Mouse (Mus musculus) liver, postnatal 0 days (tissue): ENCODE measurements at regions not wholly inside any gene's neighbourhood (a gene's known extent, or its start where the extent isn't known, plus 50 kb on each side); places are given as distances from the start of the nearest gene placed in this dataset.

Experiments used
- ATAC-seq: fragments of 200-750 bp; cut with Nextera tagmentation; 2 replicates; pipeline ENCODE4 v1.8.0; 2017; ENCODE audit warnings: mild to moderate bottlenecking, moderate library complexity
- DNase-seq: peaks from one replicate; pipeline ENCODE4 v3.0.0-alpha.2; 2016
- H3K27ac ChIP-seq: fragments of 300-500 bp; sonication (generic); 2 replicates; pipeline ENCODE4 v1.5.1; 2014; ENCODE audit warnings: antibody characterized with exemption, moderate library complexity, mild to moderate bottlenecking, low read depth
- H3K27me3 ChIP-seq: fragments of 300-500 bp; sonication (generic); 2 replicates; pipeline ENCODE4 v1.6.1; 2014; ENCODE audit warnings: low read length, control low read depth, mixed read lengths; ENCODE audit not compliant: insufficient read depth
- H3K36me3 ChIP-seq: fragments of 300-500 bp; sonication (generic); replicated peaks from 2 replicates; pipeline ENCODE4 v1.6.1; 2014; ENCODE audit warnings: mild to moderate bottlenecking, control low read depth, low read length, moderate library complexity, mixed read lengths; ENCODE audit not compliant: insufficient read depth
- H3K4me1 ChIP-seq: fragments of 300-500 bp; sonication (generic); 2 replicates; pipeline ENCODE4 v1.6.1; 2014; ENCODE audit warnings: antibody characterized with exemption, mild to moderate bottlenecking, control low read depth; ENCODE audit not compliant: insufficient read depth
- H3K4me2 ChIP-seq: fragments of 300-500 bp; sonication (generic); 2 replicates; pipeline ENCODE4 v1.6.1; 2014; ENCODE audit warnings: low read depth, mild to moderate bottlenecking, low read length, moderate library complexity, mixed read lengths
- H3K4me3 ChIP-seq: fragments of 300-500 bp; sonication (generic); 2 replicates; pipeline ENCODE4 v1.5.1; 2014; ENCODE audit warnings: low read depth, low read length
- H3K9ac ChIP-seq: fragments of 300-500 bp; sonication (generic); replicated peaks from 2 replicates; pipeline ENCODE4 v1.6.1; 2014; ENCODE audit warnings: mild to moderate bottlenecking, moderate library complexity
- H3K9me3 ChIP-seq: fragments of 300-500 bp; sonication (generic); 2 replicates; pipeline ENCODE4 v1.6.1; 2016; ENCODE audit warnings: mild to moderate bottlenecking, control low read depth, low read length, mixed read lengths
- CTCF ChIP-seq: sonication (generic); IDR thresholded peaks from 2 replicates; pipeline ENCODE4 v1.5.1; 2016; ENCODE audit warnings: antibody characterized with exemption, low read depth
- EP300 ChIP-seq: IDR thresholded peaks from 2 replicates; pipeline ENCODE4 v1.6.1; 2016; ENCODE audit warnings: antibody characterized with exemption, low read depth, mild to moderate bottlenecking
- WGBS: fragments of 180-500 bp; shearing (Covaris S2); extraction: QIAGEN DNeasy Blood & Tissue Kit; methylation state at CpG from one replicate; pipeline ENCODE4 v1.1.7; 2014; ENCODE audit not compliant: insufficient replicate concordance; 5-methylcytosine and 5-hydroxymethylcytosine counted together

DNA sequence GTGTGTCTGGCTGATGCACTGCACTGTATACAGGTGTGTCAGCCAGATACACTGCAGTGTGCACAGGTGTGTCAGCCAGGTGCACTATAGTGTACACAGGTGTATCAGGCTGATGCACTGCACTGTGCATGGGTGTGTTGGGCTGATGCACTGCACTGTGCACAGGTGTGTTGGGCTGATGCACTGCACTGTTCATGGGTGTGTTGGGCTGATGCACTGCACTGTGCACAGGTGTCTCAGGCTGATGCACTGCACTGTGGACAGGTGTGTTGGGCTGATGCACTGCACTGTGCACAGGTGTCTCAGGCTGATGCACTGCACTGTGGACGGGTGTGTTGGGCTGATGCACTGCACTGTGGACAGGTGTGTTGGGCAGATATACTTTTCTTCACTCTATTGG, 181.2 kb downstream of the 1810013L24Rik start:
- ATAC-seq (no peak), DNase-seq (no peak)
- H3K9ac ChIP-seq, result no peak overlapping the region
- TF ChIP-seq EP300 (no peak), CTCF (no peak)
- no peaks in the 10 kb centered on the region for H3K4me1 ChIP-seq
- H3K27me3 ChIP-seq, result no peaks in the 10 kb centered on the region
- no peak overlapping the region for H3K4me2 ChIP-seq
- no peak overlapping the region for H3K27ac ChIP-seq
- H3K4me3 ChIP-seq, result no peak overlapping the region
- no peaks in the 10 kb centered on the region for H3K9me3 ChIP-seq
- 47% methylated on average over 1 of the region's 1 CpGs for WGBS
- no peaks in the 10 kb centered on the region for H3K36me3 ChIP-seq

- Histone ChIP-seq H3K4me1 (no peaks in the 10 kb centered on the region), H3K27ac (no peak overlapping the region), H3K4me2 (no peak overlapping the region), H3K36me3 (no peaks in the 10 kb centered on the region), H3K9me3 (no peaks in the 10 kb centered on the region), H3K27me3 (no peaks in the 10 kb centered on the region), H3K9ac (no peak overlapping the region), H3K4me3 (no peak overlapping the region)
- TF ChIP-seq CTCF (no peak), EP300 (no peak)
- WGBS, result 59% methylated on average over 4 of the region's 4 CpGs
- no peak for ATAC-seq
- no peak for DNase-seq
These were observed 181.8 kb downstream of the 1810013L24Rik start for GRCm38 (mm10) chr16:9011691-9012090.

- H3K9me3 ChIP-seq, result no peaks in the 10 kb centered on the region
- no peak for TF ChIP-seq EP300
- TF ChIP-seq CTCF, result no peak
- no peak overlapping the region for H3K4me3 ChIP-seq
- no peaks in the 10 kb centered on the region for H3K27me3 ChIP-seq
- 75% methylated on average over 13 of the region's 13 CpGs for WGBS
- no peak overlapping the region for H3K27ac ChIP-seq
- no peaks in the 10 kb centered on the region for H3K4me1 ChIP-seq
- DNase-seq (no peak), ATAC-seq (no peak)
- no peak overlapping the region for H3K9ac ChIP-seq
- no peaks in the 10 kb centered on the region for H3K36me3 ChIP-seq
- H3K4me2 ChIP-seq, result no peak overlapping the region
These were observed 186.3 kb downstream of the 1810013L24Rik start for GRCm38 (mm10) chr16:9016040-9016761.

GRCm38 (mm10) chr16:9016762-9017086, 186.8 kb downstream of the 1810013L24Rik start:
- H3K4me1 ChIP-seq, result no peaks in the 10 kb centered on the region
- H3K4me2 ChIP-seq, result no peak overlapping the region
- 82% methylated on average over 7 of the region's 7 CpGs for whole genome bisulfite sequencing
- DNase-seq, result no peak
- no peak overlapping the region for H3K9ac ChIP-seq
- no peak overlapping the region for H3K27ac ChIP-seq
- no peaks in the 10 kb centered on the region for H3K27me3 ChIP-seq
- no peaks in the 10 kb centered on the region for H3K36me3 ChIP-seq
- H3K9me3 ChIP-seq, result no peaks in the 10 kb centered on the region
- H3K4me3 ChIP-seq, result no peak overlapping the region
- no peak for TF ChIP-seq CTCF
- no peak for TF ChIP-seq EP300
- no peak for ATAC-seq

DNA sequence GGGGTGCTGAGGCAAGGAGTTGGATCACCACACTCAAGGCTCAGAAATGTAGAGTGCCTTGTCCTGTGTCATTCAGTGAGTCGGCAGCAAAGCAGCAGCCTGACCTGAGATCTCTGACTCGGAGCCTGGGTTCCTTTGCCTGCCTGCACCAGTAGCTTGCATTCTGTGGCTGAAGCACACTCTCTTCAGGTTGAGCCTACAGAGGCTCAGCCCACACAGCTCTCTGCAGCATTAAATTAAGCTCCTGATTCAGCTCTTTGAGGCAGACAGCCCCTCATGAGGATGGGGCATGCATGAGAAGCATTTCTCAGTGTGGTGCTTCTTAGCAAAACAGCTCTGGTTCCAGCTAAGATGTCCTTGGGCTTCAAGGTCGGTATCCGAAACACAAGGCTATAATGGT, 200.8 kb downstream of the 1810013L24Rik start:
- H3K27me3 ChIP-seq, result no peaks in the 10 kb centered on the region
- no peak overlapping the region for H3K27ac ChIP-seq
- no peak overlapping the region for H3K4me2 ChIP-seq
- no peak for DNase-seq
- H3K36me3 ChIP-seq, result no peaks in the 10 kb centered on the region
- H3K4me1 ChIP-seq, result no peaks in the 10 kb centered on the region
- ATAC-seq, result no peak
- 68% methylated on average over 4 of the region's 4 CpGs for WGBS
- no peak overlapping the region for H3K4me3 ChIP-seq
- no peak overlapping the region for H3K9ac ChIP-seq
- no peak for TF ChIP-seq EP300
- TF ChIP-seq CTCF, result no peak
- no peaks in the 10 kb centered on the region for H3K9me3 ChIP-seq

DNA sequence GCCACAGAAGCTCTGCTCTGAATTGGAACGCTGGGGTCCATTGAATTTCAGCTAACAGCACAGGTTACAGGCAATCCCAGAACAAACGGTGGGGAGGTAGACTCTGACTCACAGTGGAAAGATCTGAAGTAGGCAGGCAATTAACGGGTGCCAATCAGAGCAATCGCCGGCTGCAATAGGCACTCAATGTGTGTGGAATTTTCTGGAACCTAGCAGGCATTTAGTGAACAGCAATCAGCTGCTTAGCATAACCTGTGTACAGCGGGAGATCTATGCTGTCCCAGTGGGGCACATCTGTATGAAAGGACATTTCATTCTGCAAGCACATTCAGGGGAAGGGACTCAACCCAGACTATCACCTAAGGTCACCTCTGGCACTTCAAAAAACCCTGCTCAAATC, 213.4 kb downstream of the 1810013L24Rik start:
- Histone ChIP-seq H3K27ac (no peak overlapping the region), H3K36me3 (no peaks in the 10 kb centered on the region), H3K4me2 (no peak overlapping the region), H3K27me3 (no peaks in the 10 kb centered on the region), H3K9ac (no peak overlapping the region), H3K4me3 (no peak overlapping the region), H3K9me3 (no peaks in the 10 kb centered on the region), H3K4me1 (no peaks in the 10 kb centered on the region)
- DNase-seq (no peak), ATAC-seq (no peak)
- WGBS, result 79% methylated on average over 6 of the region's 6 CpGs
- TF ChIP-seq CTCF (no peak), EP300 (no peak)

- Histone ChIP-seq H3K4me1 (no peaks in the 10 kb centered on the region), H3K27me3 (no peaks in the 10 kb centered on the region), H3K9me3 (no peaks in the 10 kb centered on the region), H3K9ac (no peak overlapping the region), H3K36me3 (no peaks in the 10 kb centered on the region), H3K4me2 (no peak overlapping the region), H3K4me3 (no peak overlapping the region), H3K27ac (no peak overlapping the region)
- no peak for ATAC-seq
- DNase-seq, result no peak
- 51% methylated on average over 2 of the region's 2 CpGs for WGBS
- no peak for TF ChIP-seq CTCF
These were observed 217.0 kb downstream of the 1810013L24Rik start for GRCm38 (mm10) chr16:9046864-9047263.
